Mouse (Mus musculus): Measurements from ENCODE around the gene Nfia.

GRCm38 (mm10) chr4:98105971-98106370 is 333.4 kb downstream of the Nfia start:
- TF ChIP-seq CTCF (IDR thresholded peaks at IDR 0.05; ENCODE audit: borderline replicate concordance, insufficient read depth, low read length) (no peak), POLR2A (IDR thresholded peaks at IDR 0.05; ENCODE audit: low read depth, low read length) (no peak)

All from embryonic fibroblast, embryonic 13.5 days (primary cell).